Mouse (Mus musculus) MEL (cell line): ENCODE results near the gene Eif3b. TPM values are rescaled to one million over a fixed set of nuclear protein-coding genes. Genes with fewer than 3 reads are reported as not detected.

Experiments
- DNase-seq: peaks from one replicate; pipeline ENCODE4 v3.0.0; 2011; ENCODE audit warnings: low read depth, low spot score
- H3K27ac ChIP-seq: 2 replicates; pipeline ENCODE4 v1.5.1; 2012; ENCODE audit warnings: low read depth, mild to moderate bottlenecking, control low read depth, low read length, moderate library complexity; ENCODE audit not compliant: control insufficient read depth
- H3K27me3 ChIP-seq, 2 experiments: fragments of 150-350 bp in 1 of 2; sonication (generic) in 1 of 2; 2 replicates each; pipeline ENCODE4 v1.6.1; 2012; ENCODE audit warnings: low read length in 2 of 2, mild to moderate bottlenecking in 2 of 2, improper control_type of control experiment in 1 of 2, moderate library complexity in 1 of 2; ENCODE audit not compliant: insufficient read depth in 2 of 2, control insufficient read depth in 1 of 2
- H3K36me3 ChIP-seq, 2 experiments: 2 replicates each; pipeline ENCODE4 v1.6.1; 2012 to 2014; ENCODE audit warnings: low read length in 2 of 2, improper control_type of control experiment in 1 of 2, inconsistent platforms in 1 of 2, mild to moderate bottlenecking in 1 of 2; ENCODE audit not compliant: insufficient read depth in 2 of 2, control insufficient read depth in 1 of 2
- H3K4me1 ChIP-seq, 2 experiments: fragments of 150-350 bp in 1 of 2; sonication (generic) in 1 of 2; 2 replicates each; pipeline ENCODE4 v1.6.1; 2012; ENCODE audit warnings: low read length in 2 of 2, improper control_type of control experiment in 1 of 2, mild to moderate bottlenecking in 1 of 2; ENCODE audit not compliant: insufficient read depth in 2 of 2, control insufficient read depth in 1 of 2
- H3K4me3 ChIP-seq, 2 experiments: fragments of 150-350 bp in 1 of 2; sonication (generic) in 1 of 2; 2 replicates each; pipeline ENCODE4 v1.5.1; 2012; ENCODE audit warnings: low read depth in 2 of 2, low read length in 2 of 2, mild to moderate bottlenecking in 2 of 2, moderate library complexity in 2 of 2, control low read depth in 1 of 2, improper control_type of control experiment in 1 of 2; ENCODE audit not compliant: control insufficient read depth in 1 of 2, insufficient read depth in 1 of 2
- H3K79me2 ChIP-seq: 2 replicates; pipeline ENCODE4 v1.6.1; 2012; ENCODE audit warnings: mild to moderate bottlenecking, low read length, moderate library complexity; ENCODE audit not compliant: control insufficient read depth, poor library complexity, insufficient read depth
- H3K9ac ChIP-seq: 2 replicates; pipeline ENCODE4 v1.6.1; 2012; ENCODE audit warnings: low read depth, mild to moderate bottlenecking, control low read depth, low read length, moderate library complexity; ENCODE audit not compliant: control insufficient read depth, poor library complexity, severe bottlenecking
- H3K9me3 ChIP-seq: fragments of 150-350 bp; sonication (generic); replicated peaks from 2 replicates; pipeline ENCODE4 v1.6.1; 2012; ENCODE audit warnings: mild to moderate bottlenecking, low read length, improper control_type of control experiment, moderate library complexity; ENCODE audit not compliant: insufficient read depth
- CHD1 ChIP-seq: IDR thresholded peaks from 2 replicates; pipeline ENCODE4 v1.6.1; 2012; ENCODE audit warnings: low read depth, mild to moderate bottlenecking, inconsistent platforms, low read length, improper control_type of control experiment
- GABPA ChIP-seq: IDR thresholded peaks from 2 replicates; pipeline ENCODE4 v1.6.1; 2012; ENCODE audit warnings: low read depth, mild to moderate bottlenecking, inconsistent platforms, low read length, improper control_type of control experiment, moderate library complexity
- JUND ChIP-seq: IDR thresholded peaks from 2 replicates; pipeline ENCODE4 v1.6.1; 2011; ENCODE audit warnings: low read depth, mild to moderate bottlenecking, improper control_type of control experiment, low read length
- KAT2A ChIP-seq: conservative IDR thresholded peaks from 2 replicates; pipeline ENCODE4 v1.6.1; 2012; ENCODE audit warnings: low read depth, low read length, improper control_type of control experiment, inconsistent platforms
- MEF2A ChIP-seq: IDR thresholded peaks from 2 replicates; pipeline ENCODE4 v1.6.1; 2014; ENCODE audit warnings: low read depth, mild to moderate bottlenecking, inconsistent platforms, low read length, improper control_type of control experiment; ENCODE audit not compliant: poor library complexity, insufficient replicate concordance, severe bottlenecking; ENCODE audit errors: extremely low read depth
- MYC ChIP-seq: IDR thresholded peaks from 2 replicates; pipeline ENCODE4 v1.6.1; 2011; ENCODE audit warnings: low read depth, mild to moderate bottlenecking, low read length, improper control_type of control experiment, moderate library complexity
- NELFE ChIP-seq: IDR thresholded peaks from 2 replicates; pipeline ENCODE4 v1.6.1; 2011; ENCODE audit warnings: low read depth, low read length, improper control_type of control experiment
- POLR2AphosphoS2 ChIP-seq: IDR thresholded peaks from 2 replicates; pipeline ENCODE4 v1.6.1; 2011; ENCODE audit warnings: low read length, improper control_type of control experiment
- RCOR1 ChIP-seq: IDR thresholded peaks from 2 replicates; pipeline ENCODE4 v1.6.1; 2012; ENCODE audit warnings: low read depth, mild to moderate bottlenecking, inconsistent platforms, low read length, improper control_type of control experiment
- SMC3 ChIP-seq: IDR thresholded peaks from 2 replicates; pipeline ENCODE4 v1.6.1; 2011; ENCODE audit warnings: low read depth, low read length, improper control_type of control experiment
- UBTF ChIP-seq: IDR thresholded peaks from 2 replicates; pipeline ENCODE4 v1.6.1; 2012; ENCODE audit warnings: low read depth, mild to moderate bottlenecking, inconsistent platforms, low read length, improper control_type of control experiment, moderate library complexity, borderline replicate concordance; ENCODE audit not compliant: insufficient read depth
- USF2 ChIP-seq, 2 experiments: IDR thresholded peaks; 2 replicates each; pipeline ENCODE4 v1.6.1; 2011 to 2012; ENCODE audit warnings: improper control_type of control experiment in 2 of 2, low read length in 2 of 2, borderline replicate concordance in 1 of 2, inconsistent platforms in 1 of 2, low read depth in 1 of 2, mild to moderate bottlenecking in 1 of 2; ENCODE audit not compliant: insufficient read depth in 1 of 2
- ZC3H11A ChIP-seq: IDR thresholded peaks from 2 replicates; pipeline ENCODE4 v1.6.1; 2012; ENCODE audit warnings: low read depth, mild to moderate bottlenecking, inconsistent platforms, low read length, improper control_type of control experiment
- ZMIZ1 ChIP-seq: IDR thresholded peaks from 2 replicates; pipeline ENCODE4 v1.6.1; 2012; ENCODE audit warnings: low read depth, mild to moderate bottlenecking, inconsistent platforms, low read length, improper control_type of control experiment, moderate library complexity
- polyA plus RNA-seq, 2 experiments: library from polyadenylated mRNA; stranded (reverse) in 1 of 2; unstranded in 1 of 2; fragments of >175 nt in 1 of 2; fragments of >200 nt in 1 of 2; gene quantifications; 2 replicates each; pipeline versions ENCODE4 v1.2.1 to v1.2.4; 2012; ENCODE audit warnings: low replicate concordance in 2 of 2, low read depth in 1 of 2; ENCODE audit not compliant: insufficient read length in 2 of 2, insufficient read depth in 1 of 2, missing spikeins in 1 of 2
- total RNA-seq: library from RNA; depleted of rRNA; stranded (reverse); fragments of 300-350 nt; gene quantifications from 2 replicates; pipeline ENCODE4 v1.2.3, GENCODE M21; 2012; rRNA removed

The Eif3b gene
- total and polyA plus RNA-seq, 3 experiments, result 303 to 580 (median 376) TPM

- H3K9ac ChIP-seq, result no peak overlapping the region
- H3K4me3 ChIP-seq, result no peak overlapping the region
- no peaks in the 10 kb centered on the region for H3K9me3 ChIP-seq
- no peak for DNase-seq
- no peaks in the 10 kb centered on the region for H3K4me1 ChIP-seq
- H3K36me3 ChIP-seq, result no peaks in the 10 kb centered on the region
- H3K27me3 ChIP-seq, result no peaks in the 10 kb centered on the region
- TF ChIP-seq UBTF (no peak), SMC3 (no peak), MYC (no peak), CHD1 (no peak), RCOR1 (no peak), USF2 (IDR thresholded peaks at IDR 0.05; ENCODE audit: borderline replicate concordance in 1 of 2, insufficient read depth in 1 of 2, low read depth in 1 of 2, low read length in 2 of 2) (no peak), POLR2AphosphoS2 (no peak), JUND (no peak), NELFE (no peak), KAT2A (no peak), GABPA (no peak)
- H3K79me2 ChIP-seq, result no peaks in the 10 kb centered on the region
- no peak overlapping the region for H3K27ac ChIP-seq
Measured at GRCm38 (mm10) chr5:140481458-140481857, 62.3 kb downstream of the Eif3b start.

- Histone ChIP-seq H3K27ac (no peak overlapping the region), H3K4me3 (no peak overlapping the region), H3K79me2 (no peaks in the 10 kb centered on the region), H3K36me3 (no peaks in the 10 kb centered on the region), H3K4me1 (peaks cover 0 to 3% of the 10 kb centered on the region in 2 experiments; a peak in 1 of 4 replicates), H3K27me3 (no peaks in the 10 kb centered on the region; a peak in 2 of 4 replicates), H3K9me3 (no peaks in the 10 kb centered on the region)
- DNase-seq, result no peak
- TF ChIP-seq USF2 (IDR thresholded peaks at IDR 0.05; ENCODE audit: borderline replicate concordance in 1 of 2, insufficient read depth in 1 of 2, low read depth in 1 of 2, low read length in 2 of 2) (no peak), MEF2A (no peak)
- TF ChIP-seq, all 39 proteins: peak for 0
- no peak overlapping the region for H3K9ac ChIP-seq
Measured at GRCm38 (mm10) chr5:140491142-140491541, 72.0 kb downstream of the Eif3b start.

- Histone ChIP-seq H3K79me2 (no peaks in the 10 kb centered on the region), H3K27ac (no peak overlapping the region), H3K36me3 (no peaks in the 10 kb centered on the region), H3K27me3 (no peaks in the 10 kb centered on the region; a peak in 2 of 4 replicates), H3K4me3 (no peak overlapping the region), H3K9ac (no peak overlapping the region), H3K4me1 (peaks cover 0 to 3% of the 10 kb centered on the region in 2 experiments; a peak in 1 of 4 replicates), H3K9me3 (no peaks in the 10 kb centered on the region)
- DNase-seq, result no peak
- TF ChIP-seq ZC3H11A (no peak), ZMIZ1 (no peak)
Measured at GRCm38 (mm10) chr5:140492684-140493233, 73.6 kb downstream of the Eif3b start.

Other genes starting within 250 kb of the Eif3b start
- 37.4 and 40.5 TPM in 2 replicates for gene Mad1l1, start 97.8 kb upstream of the Eif3b start, total RNA-seq
- 10 to 100 TPM in 1 of 2 experiments, not detected in 1; 65.2 TPM for gene Mad1l1, start 97.8 kb upstream of the Eif3b start, polyA plus RNA-seq
- 64.1 and 69.6 TPM in 2 replicates for gene Nudt1, start 97.7 kb upstream of the Eif3b start, total RNA-seq
- gene Nudt1, start 97.7 kb upstream of the Eif3b start, polyA plus RNA-seq, result 10 to 100 TPM in 1 of 2 experiments, not detected in 1; 77.2 TPM
- 12.1 and 14.1 TPM in 2 replicates for gene Mrm2, start 87.4 kb upstream of the Eif3b start, total RNA-seq
- gene Mrm2, start 87.4 kb upstream of the Eif3b start, polyA plus RNA-seq, result 10 to 100 TPM in 1 of 2 experiments, not detected in 1; 15.3 TPM
- 16.1 and 19.7 TPM in 2 replicates for gene Snx8, start 30.1 kb upstream of the Eif3b start, total RNA-seq
- 10 to 100 TPM in 1 of 2 experiments, not detected in 1; 30.7 TPM for gene Snx8, start 30.1 kb upstream of the Eif3b start, polyA plus RNA-seq
- 0.07 TPM in 1 of 2 replicates, not detected in the other for gene Gm4869, start 26.3 kb downstream of the Eif3b start, total RNA-seq
- under 1 TPM in 1 of 2 experiments, not detected in 1; 0.08 TPM for gene Gm4869, start 26.3 kb downstream of the Eif3b start, polyA plus RNA-seq
- gene Chst12, start 86.2 kb downstream of the Eif3b start, total RNA-seq, result 2.7 and 4.1 TPM in 2 replicates
- gene Chst12, start 86.2 kb downstream of the Eif3b start, polyA plus RNA-seq, result 1 to 10 TPM in 1 of 2 experiments, not detected in 1; 8.6 TPM
- not detected in 2 replicates for gene Grifin, start 145.7 kb downstream of the Eif3b start, total RNA-seq
- gene Grifin, start 145.7 kb downstream of the Eif3b start, polyA plus RNA-seq, result under 1 TPM in 1 of 2 experiments, not detected in 1; 0.32 TPM
- gene Lfng, start 188.0 kb downstream of the Eif3b start, total RNA-seq, result 8.6 and 14.1 TPM in 2 replicates
- gene Lfng, start 188.0 kb downstream of the Eif3b start, polyA plus RNA-seq, result 10 to 100 TPM in 1 of 2 experiments, not detected in 1; 11.2 TPM
- 4.6 and 5.9 TPM in 2 replicates for gene Ttyh3, start 229.7 kb downstream of the Eif3b start, total RNA-seq
- 10 to 100 TPM in 1 of 2 experiments, not detected in 1; 35.7 TPM for gene Ttyh3, start 229.7 kb downstream of the Eif3b start, polyA plus RNA-seq